Mouse (Mus musculus): ENCODE results near the gene Apc2.

DNA sequence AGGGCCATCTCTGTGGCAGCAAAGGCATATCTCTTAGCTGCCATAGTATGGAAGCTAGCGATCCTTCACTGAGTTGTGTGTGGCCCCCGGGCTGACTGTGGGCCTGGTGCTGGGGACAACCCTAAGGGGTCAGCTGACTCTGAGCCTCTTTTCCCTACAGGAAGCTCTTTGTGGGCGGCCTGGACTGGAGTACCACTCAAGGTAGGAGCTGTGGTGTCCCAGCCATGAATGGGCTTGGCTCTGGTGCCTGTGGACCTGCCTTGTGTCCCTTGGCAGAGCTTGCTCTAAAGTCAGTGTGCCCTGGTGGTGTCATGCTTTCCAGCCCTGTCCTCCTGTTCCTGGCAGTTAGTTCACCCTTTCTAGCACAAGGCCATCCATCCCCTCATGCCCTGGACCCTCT lies 21.9 kb upstream of the Apc2 start:
- TF ChIP-seq TCF12 (IDR thresholded peaks at IDR 0.05; ENCODE audit: insufficient read depth, poor library complexity, severe bottlenecking), result no peak
- TF ChIP-seq POLR2A (IDR thresholded peaks at IDR 0.05; ENCODE audit: insufficient read length, low read depth), result no peak
- no peak for TF ChIP-seq MYOG (IDR thresholded peaks at IDR 0.05; ENCODE audit: control insufficient read depth in 1 of 3, insufficient read depth in 1 of 3, insufficient read length in 2 of 3, low read depth in 2 of 3)
- TF ChIP-seq POLR2AphosphoS2 (IDR thresholded peaks at IDR 0.05; ENCODE audit: insufficient read length, low read depth), result no peak
- TF ChIP-seq E2F4 (IDR thresholded peaks at IDR 0.05; ENCODE audit: insufficient read depth), result no peak
- no peak for TF ChIP-seq CEBPB (IDR thresholded peaks at IDR 0.05; ENCODE audit: insufficient read depth, poor library complexity, severe bottlenecking)
- TF ChIP-seq TCF3 (IDR thresholded peaks at IDR 0.05; ENCODE audit: insufficient read length, low read depth), result no peak
- no peak for TF ChIP-seq REST (IDR thresholded peaks at IDR 0.05; ENCODE audit: insufficient read depth, insufficient read length)
- no peak for TF ChIP-seq USF1 (IDR thresholded peaks at IDR 0.05; ENCODE audit: low read depth)
- no peak for TF ChIP-seq MYOD1 (IDR thresholded peaks at IDR 0.05; ENCODE audit: control insufficient read depth in 1 of 3, insufficient read length in 2 of 3, low read depth in 2 of 3)
